Mouse (Mus musculus) lung, embryonic 15.5 days (tissue): ENCODE data around the gene Dnmt3b. TPM values are rescaled to one million over a fixed set of nuclear protein-coding genes. Genes with fewer than 3 reads are reported as not detected.

Source experiments
- ATAC-seq: fragments of 200-750 bp; cut with Nextera tagmentation; 2 replicates; pipeline ENCODE4 v1.8.0; 2017; ENCODE audit warnings: moderate number of reproducible peaks, borderline replicate concordance; ENCODE audit not compliant: low FRiP score, low TSS enrichment; ENCODE audit errors: extremely low read depth
- H3K27ac ChIP-seq: fragments of 300-500 bp; sonication (generic); 2 replicates; pipeline ENCODE4 v1.5.1; 2015; ENCODE audit warnings: moderate library complexity, mild to moderate bottlenecking, inconsistent platforms
- H3K27me3 ChIP-seq: fragments of 300-500 bp; sonication (generic); 2 replicates; pipeline ENCODE4 v1.6.1; 2015; ENCODE audit warnings: inconsistent platforms
- H3K36me3 ChIP-seq: fragments of 300-500 bp; sonication (generic); 2 replicates; pipeline ENCODE4 v1.6.1; 2015; ENCODE audit warnings: inconsistent platforms
- H3K4me1 ChIP-seq: fragments of 300-500 bp; sonication (generic); 2 replicates; pipeline ENCODE4 v1.6.1; 2015; ENCODE audit warnings: inconsistent platforms
- H3K4me2 ChIP-seq: fragments of 300-500 bp; sonication (generic); 2 replicates; pipeline ENCODE4 v1.6.1; 2015; ENCODE audit warnings: inconsistent platforms, mild to moderate bottlenecking, moderate library complexity
- H3K4me3 ChIP-seq: fragments of 300-500 bp; sonication (generic); 2 replicates; pipeline ENCODE4 v1.5.1; 2015; ENCODE audit warnings: mild to moderate bottlenecking, inconsistent platforms
- H3K9ac ChIP-seq: fragments of 300-500 bp; sonication (generic); 2 replicates; pipeline ENCODE4 v1.6.1; 2015; ENCODE audit warnings: inconsistent platforms
- H3K9me3 ChIP-seq: fragments of 300-500 bp; sonication (generic); 2 replicates; pipeline ENCODE4 v1.6.1; 2016; ENCODE audit warnings: inconsistent platforms
- WGBS: fragments of 180-500 bp; shearing (Covaris S2); methylation state at CpG from one replicate; pipeline ENCODE4 v1.1.7; 2015; 5-methylcytosine and 5-hydroxymethylcytosine counted together
- polyA plus RNA-seq: library from polyadenylated mRNA; unstranded; fragments of >200 nt; fragmentation: Nextera tagmentation; extraction: Ambion mirVana; gene quantifications from 2 replicates; pipeline ENCODE4 v1.2.1, GENCODE M21; 2015

Gene Dnmt3b
- polyA plus RNA-seq, 1 experiment from 2014 or later = 13.0 TPM

DNA sequence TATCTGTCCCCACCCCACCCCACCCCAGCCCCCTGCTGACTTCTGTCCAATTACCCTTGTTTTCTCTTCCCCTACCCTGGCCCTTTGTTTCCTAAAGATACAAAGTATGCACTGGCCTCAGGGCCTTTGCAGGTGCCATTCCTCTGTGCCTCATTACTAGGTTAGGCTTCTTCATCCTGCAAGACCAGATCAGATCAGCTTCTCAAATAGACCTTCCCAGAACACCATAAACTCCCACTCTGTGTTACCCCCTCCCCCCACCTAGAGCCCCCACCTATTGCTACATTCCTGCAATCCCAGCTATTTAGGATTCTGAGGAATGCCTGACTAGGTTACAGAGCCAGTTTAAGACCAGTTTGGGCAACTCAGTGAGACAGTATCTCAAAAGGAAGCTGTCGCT, 37.5 kb upstream of the Dnmt3b start:
- Histone ChIP-seq H3K27ac (no peak overlapping the region), H3K4me1 (peaks cover 47% of the 10 kb centered on the region)

DNA sequence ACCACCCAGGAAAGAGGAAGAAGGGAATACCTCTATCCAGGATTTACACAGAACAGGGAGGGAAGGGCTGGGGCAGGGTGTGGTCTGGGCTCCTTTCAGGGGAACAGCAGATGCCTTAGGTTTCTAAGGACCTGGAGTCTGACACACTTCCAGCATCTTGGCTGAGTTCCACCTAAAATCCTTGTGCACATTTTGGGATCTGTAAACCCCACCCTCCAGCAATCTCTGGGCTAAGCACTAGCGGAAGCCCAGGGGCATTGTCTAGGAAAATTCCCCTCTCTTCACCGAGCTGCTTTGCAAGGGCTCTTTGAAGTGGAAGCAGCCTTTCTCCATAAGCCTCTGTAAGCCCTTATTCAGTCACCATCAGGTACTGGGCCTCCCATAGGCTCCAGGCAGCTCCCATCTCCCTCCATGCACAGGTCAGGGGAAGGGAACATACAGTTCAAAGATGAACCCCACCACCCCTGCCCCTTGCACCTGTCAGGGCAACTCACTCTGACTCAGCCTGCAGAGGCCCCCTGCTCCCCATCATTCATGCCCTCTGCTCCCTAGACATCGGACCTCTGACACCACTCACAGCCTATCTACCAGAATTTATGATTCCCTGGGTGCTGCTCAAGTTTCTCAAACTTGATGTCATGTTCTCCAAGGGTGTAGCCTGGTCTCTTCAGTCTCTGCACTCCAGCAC, 36.5 kb upstream of the Dnmt3b start:
- 33% methylated on average over 3 of the region's 3 CpGs for WGBS

More for the DNA sequence above, 37.5 kb upstream of the Dnmt3b start:
- no peaks in the 10 kb centered on the region for H3K27me3 ChIP-seq
- 100% methylated on average over 1 of the region's 1 CpGs for WGBS
- H3K4me3 ChIP-seq = no peak overlapping the region
- H3K9me3 ChIP-seq = no peaks in the 10 kb centered on the region
- no peak for ATAC-seq
- H3K9ac ChIP-seq = no peak overlapping the region
- no peak overlapping the region for H3K4me2 ChIP-seq
- 0 out of 2 replicates have a peak, but pooled peaks cover 1% of the 10 kb centered on the region for H3K36me3 ChIP-seq

DNA sequence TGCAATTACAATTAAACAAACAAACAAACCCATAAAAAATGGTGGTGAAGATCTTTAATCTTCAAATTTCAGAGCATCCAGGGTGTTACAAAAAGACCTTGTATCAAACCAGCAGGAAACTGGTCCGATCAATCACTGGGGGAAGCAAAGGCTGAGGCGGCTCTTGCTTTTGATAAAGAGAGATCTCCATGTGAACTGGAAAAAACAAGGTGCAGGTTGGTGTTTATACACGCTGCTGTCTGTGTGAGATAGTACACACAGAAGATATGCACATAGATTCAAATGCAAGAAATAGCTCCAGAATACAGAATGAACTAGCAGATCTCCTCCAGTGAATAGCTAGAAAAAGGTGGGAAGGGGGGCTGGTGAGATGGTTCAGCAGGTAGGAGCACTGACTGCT, 32.4 kb upstream of the Dnmt3b start:
- no peaks in the 10 kb centered on the region for H3K9me3 ChIP-seq
- H3K36me3 ChIP-seq = peaks cover 48% of the 10 kb centered on the region
- no peak overlapping the region for H3K27ac ChIP-seq
- no peak for ATAC-seq
- H3K9ac ChIP-seq = no peak overlapping the region
- no peak overlapping the region for H3K4me2 ChIP-seq
- H3K4me3 ChIP-seq = no peak overlapping the region
- no peaks in the 10 kb centered on the region for H3K27me3 ChIP-seq
- 84% methylated on average over 3 of the region's 3 CpGs for WGBS
- H3K4me1 ChIP-seq = peaks cover 11% of the 10 kb centered on the region

More for the DNA sequence above, 36.5 kb upstream of the Dnmt3b start:
- peaks cover 43% of the 10 kb centered on the region for H3K4me1 ChIP-seq
- no peak overlapping the region for H3K4me3 ChIP-seq
- H3K27ac ChIP-seq = 0 out of 2 replicates have a peak overlapping the region, but pooled peaks have one; percentile 10
- H3K9ac ChIP-seq = no peak overlapping the region
- no peaks in the 10 kb centered on the region for H3K9me3 ChIP-seq
- peaks cover 7% of the 10 kb centered on the region; the same call in 1 of the 2 replicates for H3K36me3 ChIP-seq
- no peak for ATAC-seq
- H3K27me3 ChIP-seq = no peaks in the 10 kb centered on the region
- H3K4me2 ChIP-seq = no peak overlapping the region

DNA sequence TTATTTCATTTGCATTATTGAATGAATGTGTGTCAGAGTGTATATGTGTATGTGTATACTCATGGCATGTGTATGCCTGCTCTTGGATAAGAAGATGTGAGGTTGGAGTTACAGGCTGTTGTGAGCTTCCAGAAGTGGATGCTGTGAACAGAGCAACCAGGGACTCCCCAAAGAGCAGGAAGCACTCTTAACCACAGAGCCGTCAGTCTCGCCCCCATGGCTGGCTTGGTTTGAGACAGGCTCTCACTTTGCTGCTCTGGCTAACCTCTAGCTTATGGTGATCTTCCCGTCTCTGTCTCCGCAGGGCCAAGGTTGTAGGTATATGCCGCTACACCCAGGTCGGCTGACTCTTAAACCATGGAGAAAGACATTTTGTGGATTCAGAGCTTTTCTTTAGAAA, 30.8 kb upstream of the Dnmt3b start:
- H3K27me3 ChIP-seq = no peaks in the 10 kb centered on the region
- no peak overlapping the region for H3K27ac ChIP-seq
- H3K9ac ChIP-seq = no peak overlapping the region
- H3K9me3 ChIP-seq = no peaks in the 10 kb centered on the region
- H3K4me3 ChIP-seq = no peak overlapping the region
- peaks cover 62% of the 10 kb centered on the region for H3K36me3 ChIP-seq
- no peak for ATAC-seq
- WGBS = 83% methylated on average over 6 of the region's 6 CpGs
- no peaks in the 10 kb centered on the region for H3K4me1 ChIP-seq
- no peak overlapping the region for H3K4me2 ChIP-seq

DNA sequence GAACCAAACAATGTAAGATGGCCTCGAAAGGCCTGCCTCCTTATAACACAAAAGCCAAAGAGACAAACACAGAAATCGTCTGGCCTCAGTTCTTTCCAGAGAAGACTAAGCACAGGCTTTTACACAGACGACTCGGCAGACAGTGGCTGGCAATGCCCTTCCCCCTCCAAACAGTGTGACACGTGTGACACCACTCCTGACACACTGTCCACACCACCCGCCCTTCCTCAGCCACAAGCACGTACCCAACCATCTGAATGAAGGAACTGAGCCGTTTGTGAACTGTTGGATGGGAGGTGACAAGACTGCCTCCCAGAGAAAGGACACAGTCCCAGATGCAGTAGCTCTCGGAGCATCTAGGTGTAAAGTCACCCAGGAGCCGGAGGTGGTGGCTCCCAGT, 30.4 kb upstream of the Dnmt3b start:
- H3K4me1 ChIP-seq = no peaks in the 10 kb centered on the region
- H3K4me3 ChIP-seq = no peak overlapping the region
- WGBS = 65% methylated on average over 10 of the region's 10 CpGs
- H3K36me3 ChIP-seq = peaks cover 66% of the 10 kb centered on the region
- H3K9me3 ChIP-seq = no peaks in the 10 kb centered on the region
- ATAC-seq = no peak
- H3K27me3 ChIP-seq = no peaks in the 10 kb centered on the region
- H3K9ac ChIP-seq = no peak overlapping the region
- H3K27ac ChIP-seq = no peak overlapping the region
- H3K4me2 ChIP-seq = no peak overlapping the region

DNA sequence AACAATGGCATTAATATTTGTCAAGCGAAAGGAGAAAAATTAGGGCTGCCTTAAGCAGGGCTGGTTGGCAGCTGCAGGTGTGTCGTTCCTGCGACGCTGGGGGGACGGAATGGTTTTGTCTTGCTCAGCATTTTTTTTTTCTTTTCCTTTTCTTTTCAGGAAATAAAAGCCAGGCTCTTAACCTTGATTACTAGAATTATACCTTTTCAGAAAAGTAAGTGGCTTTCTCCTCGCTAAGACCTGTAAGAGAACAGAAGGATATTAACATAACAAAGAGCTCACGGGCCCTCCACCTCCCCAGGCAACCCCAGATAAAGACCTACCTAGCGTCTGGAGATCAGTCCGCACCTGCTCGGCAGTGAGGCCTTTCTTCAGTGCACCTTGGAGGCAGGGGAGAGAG, 26.8 kb upstream of the Dnmt3b start:
- H3K4me1 ChIP-seq = no peaks in the 10 kb centered on the region
- WGBS = 69% methylated on average over 10 of the region's 10 CpGs
- no peak overlapping the region for H3K4me2 ChIP-seq
- H3K9me3 ChIP-seq = no peaks in the 10 kb centered on the region
- H3K36me3 ChIP-seq = peaks cover 93% of the 10 kb centered on the region
- no peak overlapping the region for H3K27ac ChIP-seq
- no peak overlapping the region for H3K9ac ChIP-seq
- H3K4me3 ChIP-seq = no peak overlapping the region
- ATAC-seq = no peak
- H3K27me3 ChIP-seq = no peaks in the 10 kb centered on the region

DNA sequence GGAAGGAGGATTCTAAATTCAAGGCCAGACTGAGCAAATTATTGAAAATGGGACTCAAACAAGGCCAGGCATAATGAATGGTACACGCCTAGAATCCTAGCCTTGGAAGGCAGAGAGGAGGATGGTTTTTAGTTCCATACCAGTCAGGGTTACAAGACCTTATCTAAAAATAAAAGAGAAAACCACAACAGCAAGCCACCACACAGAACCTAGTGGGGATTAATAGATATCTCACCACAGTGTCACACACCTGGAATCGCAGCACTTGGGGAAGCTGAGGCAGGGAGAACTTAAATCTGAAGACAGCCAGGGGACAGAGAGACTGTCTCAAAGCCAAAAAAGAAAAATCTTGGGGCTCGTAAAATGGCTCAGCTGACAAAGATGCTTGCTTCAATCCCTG, 18.3 kb upstream of the Dnmt3b start:
- Histone ChIP-seq H3K9me3 (no peaks in the 10 kb centered on the region), H3K36me3 (peaks cover 24% of the 10 kb centered on the region), H3K27ac (no peak overlapping the region), H3K9ac (no peak overlapping the region), H3K4me3 (no peak overlapping the region), H3K4me1 (peaks cover 18% of the 10 kb centered on the region), H3K27me3 (no peaks in the 10 kb centered on the region), H3K4me2 (0 out of 2 replicates have a peak overlapping the region, but pooled peaks have one; percentile 62)
- 86% methylated on average over 3 of the region's 3 CpGs for WGBS
- no peak for ATAC-seq

DNA sequence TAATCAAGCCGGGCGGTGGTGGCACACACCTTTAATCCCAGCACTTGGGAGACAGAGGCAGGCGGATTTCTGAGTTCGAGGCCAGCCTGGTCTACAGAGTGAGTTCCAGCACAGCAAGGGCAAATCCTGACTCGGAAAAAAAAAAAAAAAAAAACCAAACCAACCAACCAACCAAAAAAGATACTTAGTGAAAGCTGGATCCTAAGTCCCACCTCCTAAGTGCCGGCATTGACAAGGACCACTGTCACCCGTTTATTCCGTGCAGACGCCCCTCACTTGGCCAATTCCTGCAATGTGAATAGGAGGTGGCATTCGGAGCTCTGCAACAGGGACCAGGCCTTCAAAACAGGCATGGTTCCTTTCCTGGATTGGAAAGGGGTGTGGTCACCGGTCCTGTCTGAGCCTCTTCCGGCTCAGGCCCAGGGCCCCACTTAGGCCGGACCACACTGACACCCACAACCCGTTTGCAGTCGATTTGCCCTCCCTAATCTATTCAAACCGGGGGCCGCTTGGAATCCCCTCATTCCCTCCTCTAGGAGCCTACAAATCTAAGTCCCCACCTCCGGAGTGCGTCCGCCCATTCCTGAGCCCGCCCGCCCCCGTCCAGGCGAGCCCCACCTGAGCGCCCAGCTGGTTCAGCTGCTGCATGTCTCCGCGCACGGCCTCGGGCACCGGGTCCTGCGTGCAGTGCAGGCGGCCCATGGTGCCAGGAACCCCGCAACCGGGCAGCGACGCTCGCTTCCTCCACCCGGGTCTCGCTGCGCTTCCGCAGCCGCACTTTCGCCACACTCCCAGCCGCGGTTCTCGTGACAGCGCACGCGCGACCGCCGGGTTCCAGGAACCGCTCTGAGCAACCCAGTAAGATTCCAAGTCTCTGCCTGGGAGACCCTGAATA, 17.0 kb upstream of the Dnmt3b start, which contains the start of gene Commd7:
TSS of gene Commd7 (minus strand) at position 806 of the 895 bp plus-strand sequence.
- H3K9ac ChIP-seq = peak within 1 kb of the TSS; percentile 81
- 3% methylated on average over 53 of the region's 53 CpGs for WGBS
- H3K27me3 ChIP-seq = no peaks in the 10 kb centered on the region
- no peaks in the 10 kb centered on the region for H3K9me3 ChIP-seq
- peaks cover 13% of the 10 kb centered on the region for H3K36me3 ChIP-seq
- H3K4me3 ChIP-seq = peak within 1 kb of the TSS; percentile 67
- ATAC-seq = peak; percentile 83
- peak within 1 kb of the TSS; percentile 62 for H3K4me2 ChIP-seq
- peak within 1 kb of the TSS; percentile 88 for H3K27ac ChIP-seq
- peaks cover 18% of the 10 kb centered on the region for H3K4me1 ChIP-seq

DNA sequence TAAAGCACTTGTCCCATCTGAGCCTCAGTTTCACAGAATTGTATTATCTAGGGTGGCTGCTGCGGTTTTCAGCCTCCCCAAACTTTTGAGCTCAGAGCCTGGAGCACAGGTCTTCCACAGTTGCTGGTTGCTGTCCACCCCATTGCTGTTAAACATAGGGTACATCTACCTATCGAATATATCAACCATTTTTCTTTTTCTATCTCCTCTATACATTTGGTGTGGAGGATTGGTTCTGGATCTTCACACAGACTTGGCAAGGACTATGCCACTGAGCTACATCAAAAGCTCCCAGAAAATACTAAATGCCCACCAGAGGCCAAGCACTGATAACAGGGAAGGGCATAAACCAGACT, 16.4 kb upstream of the Dnmt3b start:
- H3K4me3 ChIP-seq = peak overlapping the region; percentile 67
- no peaks in the 10 kb centered on the region for H3K27me3 ChIP-seq
- peak overlapping the region; percentile 88; the same call in 1 of the 2 replicates for H3K27ac ChIP-seq
- WGBS = 12% methylated on average over 2 of the region's 2 CpGs
- H3K9me3 ChIP-seq = no peaks in the 10 kb centered on the region
- peak; percentile 7; the same call in 1 of the 2 replicates for ATAC-seq
- peak overlapping the region; percentile 62 for H3K4me2 ChIP-seq
- peak overlapping the region; percentile 81 for H3K9ac ChIP-seq
- peaks cover 7% of the 10 kb centered on the region for H3K36me3 ChIP-seq
- H3K4me1 ChIP-seq = peaks cover 18% of the 10 kb centered on the region

DNA sequence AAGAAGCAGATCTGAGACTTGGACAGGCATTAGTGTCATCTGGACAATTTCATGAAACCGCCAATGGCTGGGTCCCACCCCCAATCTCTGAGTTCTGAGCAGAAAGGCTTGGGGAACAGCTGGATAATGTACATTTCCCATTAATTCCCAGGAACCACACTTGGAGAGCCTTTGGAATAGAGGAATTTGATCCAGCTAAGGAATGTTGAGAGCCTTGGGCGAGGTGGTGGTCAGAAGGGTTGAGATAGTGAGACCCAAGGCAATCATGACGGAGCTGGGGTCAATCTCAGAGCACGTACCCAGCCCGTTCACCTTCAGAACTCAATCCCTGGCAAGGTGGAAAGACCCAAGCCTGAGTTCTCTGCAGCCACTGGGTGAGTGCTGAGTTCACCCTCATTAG, 16.0 kb upstream of the Dnmt3b start:
- H3K27me3 ChIP-seq = no peaks in the 10 kb centered on the region; the same call in 1 of the 2 replicates
- H3K4me2 ChIP-seq = peak overlapping the region; percentile 62; the same call in 1 of the 2 replicates
- H3K4me1 ChIP-seq = peaks cover 18% of the 10 kb centered on the region
- H3K9me3 ChIP-seq = no peaks in the 10 kb centered on the region
- no peak for ATAC-seq
- H3K4me3 ChIP-seq = no peak overlapping the region
- no peak overlapping the region for H3K27ac ChIP-seq
- 62% methylated on average over 5 of the region's 5 CpGs for WGBS
- no peak overlapping the region for H3K9ac ChIP-seq
- H3K36me3 ChIP-seq = peaks cover 3% of the 10 kb centered on the region

DNA sequence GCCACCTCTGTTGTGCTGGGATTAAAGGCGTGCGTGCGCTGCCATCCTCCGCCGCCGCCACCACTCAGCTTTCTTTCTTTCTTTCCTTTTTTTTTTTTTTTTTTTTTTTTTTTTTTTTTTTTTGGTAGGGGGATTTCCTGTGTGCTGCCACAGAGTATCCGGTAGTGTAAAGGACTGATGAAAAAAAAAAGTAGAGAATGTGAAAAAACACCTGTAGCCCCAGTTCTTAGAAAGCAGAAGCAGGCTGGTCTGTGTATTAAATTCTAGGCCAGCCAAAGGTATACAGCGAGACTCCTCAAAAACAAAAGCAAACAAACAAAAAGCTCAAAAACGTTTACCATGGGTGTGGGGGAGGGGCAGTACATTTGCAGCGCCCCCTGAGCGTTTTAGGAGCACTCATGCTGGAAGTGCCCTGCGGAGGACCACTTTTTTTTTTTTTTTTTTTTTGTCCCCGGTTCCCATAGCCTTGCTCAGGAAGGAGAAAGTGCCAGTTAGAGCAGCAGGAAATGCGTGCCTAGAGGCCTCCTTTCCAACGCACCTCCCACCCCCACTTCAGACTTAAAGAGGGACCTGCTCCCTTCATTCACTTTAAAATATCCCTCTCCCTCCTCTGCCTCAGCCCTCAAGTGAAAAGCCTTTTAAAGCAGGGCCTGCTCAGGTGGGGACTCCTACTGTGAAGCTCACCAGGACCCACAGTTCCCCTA, 10.1 kb upstream of the Dnmt3b start:
- no peak overlapping the region for H3K4me3 ChIP-seq
- WGBS = 33% methylated on average over 15 of the region's 15 CpGs
- H3K27me3 ChIP-seq = peaks cover 7% of the 10 kb centered on the region; the same call in 1 of the 2 replicates
- no peaks in the 10 kb centered on the region for H3K36me3 ChIP-seq
- H3K9me3 ChIP-seq = no peaks in the 10 kb centered on the region
- no peak overlapping the region for H3K27ac ChIP-seq
- H3K4me2 ChIP-seq = no peak overlapping the region
- H3K4me1 ChIP-seq = peaks cover 5% of the 10 kb centered on the region; the same call in 1 of the 2 replicates
- no peak for ATAC-seq
- no peak overlapping the region for H3K9ac ChIP-seq
